7 mouse cellular contexts compared by ENCODE assay signal in genomic region chr9:57638651-57639459, GRCm38 (mm10). TPM values are rescaled to one million over a fixed set of nuclear protein-coding genes. Genes with fewer than 3 reads are reported as not detected.
DNase-seq lines count a peak whose midpoint lies in the region; ATAC-seq and TF ChIP-seq lines count a peak whose summit lies in the region.

No protein-coding gene starts in this region.

- DNase-seq in frontal cortex, postnatal 25 days (ENCODE audit: low spot score in 2 of 2) = no peak
- no peak for DNase-seq in cerebellum, postnatal 10 days

- no peaks in the 10 kb centered on the region for H3K9me3 ChIP-seq in intestine, embryonic 15.5 days
- no peaks in the 10 kb centered on the region for H3K9me3 ChIP-seq in liver, embryonic 15.5 days (replicated peaks)
- H3K9me3 ChIP-seq in neural tube, embryonic 15.5 days (replicated peaks) = no peaks in the 10 kb centered on the region

- peak overlapping the region; percentile 47 for H3K4me3 ChIP-seq in bone marrow macrophage, adult 2 months (ENCODE audit: insufficient read depth, low read length)
- H3K4me3 ChIP-seq in intestine, embryonic 15.5 days (replicated peaks) = peak overlapping the region; percentile 10; the same call in 1 of the 2 replicates
- H3K4me3 ChIP-seq in liver, embryonic 15.5 days (replicated peaks) = peak overlapping the region; percentile 24
- H3K4me3 ChIP-seq in neural tube, embryonic 15.5 days (replicated peaks) = no peak overlapping the region

- ATAC-seq in erythroblast, adult 5-6 weeks (replicated peaks; ENCODE audit: low FRiP score, poor library complexity, severe bottlenecking) = peak; percentile 83
- ATAC-seq in intestine, embryonic 15.5 days = peak; percentile 86
- peak; percentile 80 for ATAC-seq in liver, embryonic 15.5 days (ENCODE audit: insufficient read depth)
- no peak for ATAC-seq in neural tube, embryonic 15.5 days (ENCODE audit: low FRiP score)

- peak overlapping the region; percentile 32; the same call in 1 of the 2 replicates for H3K9ac ChIP-seq in intestine, embryonic 15.5 days
- peak overlapping the region; percentile 19 for H3K9ac ChIP-seq in liver, embryonic 15.5 days
- no peak overlapping the region; the same call in 1 of the 2 replicates for H3K9ac ChIP-seq in neural tube, embryonic 15.5 days (replicated peaks)

- TF ChIP-seq POLR2A in bone marrow macrophage, adult 2 months (IDR thresholded peaks at IDR 0.05; ENCODE audit: borderline replicate concordance, low read depth, low read length) = no peak

- 24% methylated on average over 8 of the region's 8 CpGs for WGBS in intestine, embryonic 15.5 days
- WGBS in liver, embryonic 15.5 days (ENCODE audit: insufficient replicate concordance) = 6% methylated on average over 8 of the region's 8 CpGs
- 35% methylated on average over 8 of the region's 8 CpGs for WGBS in neural tube, embryonic 15.5 days

- H3K4me2 ChIP-seq in intestine, embryonic 15.5 days (replicated peaks) = peak overlapping the region; percentile 66
- peak overlapping the region; percentile 71 for H3K4me2 ChIP-seq in liver, embryonic 15.5 days
- peak overlapping the region; percentile 15 for H3K4me2 ChIP-seq in neural tube, embryonic 15.5 days

- H3K36me3 ChIP-seq in intestine, embryonic 15.5 days = no peaks in the 10 kb centered on the region
- peaks cover 20% of the 10 kb centered on the region for H3K36me3 ChIP-seq in liver, embryonic 15.5 days (replicated peaks)
- H3K36me3 ChIP-seq in neural tube, embryonic 15.5 days = no peaks in the 10 kb centered on the region

- H3K27ac ChIP-seq in bone marrow macrophage, adult 2 months (ENCODE audit: insufficient read depth, low read depth, low read length) = peak overlapping the region; percentile 97
- peak overlapping the region; percentile 89 for H3K27ac ChIP-seq in intestine, embryonic 15.5 days
- peak overlapping the region; percentile 96 for H3K27ac ChIP-seq in liver, embryonic 15.5 days (replicated peaks)
- H3K27ac ChIP-seq in neural tube, embryonic 15.5 days (replicated peaks) = peak overlapping the region; percentile 69

- H3K4me1 ChIP-seq in bone marrow macrophage, adult 2 months (ENCODE audit: control insufficient read depth, insufficient read depth, low read length) = peaks cover 76% of the 10 kb centered on the region
- H3K4me1 ChIP-seq in intestine, embryonic 15.5 days (replicated peaks) = peaks cover 82% of the 10 kb centered on the region
- H3K4me1 ChIP-seq in liver, embryonic 15.5 days (replicated peaks) = peaks cover 93% of the 10 kb centered on the region
- peaks cover 75% of the 10 kb centered on the region for H3K4me1 ChIP-seq in neural tube, embryonic 15.5 days

- no peaks in the 10 kb centered on the region for H3K27me3 ChIP-seq in intestine, embryonic 15.5 days (replicated peaks)
- no peaks in the 10 kb centered on the region for H3K27me3 ChIP-seq in liver, embryonic 15.5 days
- H3K27me3 ChIP-seq in neural tube, embryonic 15.5 days (replicated peaks) = no peaks in the 10 kb centered on the region

- TF ChIP-seq CTCF in bone marrow macrophage, adult 2 months (IDR thresholded peaks at IDR 0.05; ENCODE audit: low read depth, low read length) = no peak

RNA-seq across cellular contexts. Expression of gene Csk, which starts 14.6 kb away (rescaled TPM):
- polyA plus RNA-seq in bone marrow macrophage, adult 2 months (2012; ENCODE audit: insufficient read depth, insufficient read length, missing spikeins) = 125 and 126 TPM in 2 replicates
- total RNA-seq in erythroblast, adult 5-6 weeks (2015; ENCODE audit: low replicate concordance) = 31.6 and 44.6 TPM in 2 replicates
- 12.1 and 40.8 TPM in 2 replicates for total RNA-seq in erythroblast, adult 5-6 weeks (2017; ENCODE audit: low replicate concordance)
- polyA plus RNA-seq in intestine, embryonic 15.5 days (2015; fragmentation: Nextera tagmentation; extraction: Ambion mirVana) = 29.0 and 31.4 TPM in 2 replicates
- 15.4 and 15.9 TPM in 2 replicates for polyA plus RNA-seq in liver, embryonic 15.5 days (2015; fragmentation: Nextera tagmentation; extraction: Ambion mirVana)
- 43.1 and 50.0 TPM in 2 replicates for polyA plus RNA-seq in neural tube, embryonic 15.5 days (2015; fragmentation: Nextera tagmentation; extraction: Ambion mirVana)

RNA-seq across cellular contexts. Expression of gene Lman1l, which starts 18.3 kb away (rescaled TPM):
- polyA plus RNA-seq in bone marrow macrophage, adult 2 months (2012; ENCODE audit: insufficient read depth, insufficient read length, missing spikeins) = not detected in 2 replicates
- total RNA-seq in erythroblast, adult 5-6 weeks (2015; ENCODE audit: low replicate concordance) = not detected in 2 replicates
- total RNA-seq in erythroblast, adult 5-6 weeks (2017; ENCODE audit: low replicate concordance) = not detected in 2 replicates
- polyA plus RNA-seq in intestine, embryonic 15.5 days (2015; fragmentation: Nextera tagmentation; extraction: Ambion mirVana) = not detected in 2 replicates
- not detected in 2 replicates for polyA plus RNA-seq in liver, embryonic 15.5 days (2015; fragmentation: Nextera tagmentation; extraction: Ambion mirVana)
- polyA plus RNA-seq in neural tube, embryonic 15.5 days (2015; fragmentation: Nextera tagmentation; extraction: Ambion mirVana) = not detected in 2 replicates

RNA-seq across cellular contexts. Expression of gene Cplx3, which starts 32.8 kb away (rescaled TPM):
- not detected in 2 replicates for polyA plus RNA-seq in bone marrow macrophage, adult 2 months (2012; ENCODE audit: insufficient read depth, insufficient read length, missing spikeins)
- not detected in 2 replicates for total RNA-seq in erythroblast, adult 5-6 weeks (2015; ENCODE audit: low replicate concordance)
- 0.34 TPM in 1 of 2 replicates, not detected in the other for total RNA-seq in erythroblast, adult 5-6 weeks (2017; ENCODE audit: low replicate concordance)
- polyA plus RNA-seq in intestine, embryonic 15.5 days (2015; fragmentation: Nextera tagmentation; extraction: Ambion mirVana) = not detected in 2 replicates
- not detected in 2 replicates for polyA plus RNA-seq in liver, embryonic 15.5 days (2015; fragmentation: Nextera tagmentation; extraction: Ambion mirVana)
- 0.11 and 0.23 TPM in 2 replicates for polyA plus RNA-seq in neural tube, embryonic 15.5 days (2015; fragmentation: Nextera tagmentation; extraction: Ambion mirVana)

RNA-seq across cellular contexts. Expression of gene Cyp1a2, which starts 44.6 kb away (rescaled TPM):
- polyA plus RNA-seq in bone marrow macrophage, adult 2 months (2012; ENCODE audit: insufficient read depth, insufficient read length, missing spikeins) = not detected in 2 replicates
- total RNA-seq in erythroblast, adult 5-6 weeks (2015; ENCODE audit: low replicate concordance) = not detected in 2 replicates
- not detected in 2 replicates for total RNA-seq in erythroblast, adult 5-6 weeks (2017; ENCODE audit: low replicate concordance)
- not detected in 2 replicates for polyA plus RNA-seq in intestine, embryonic 15.5 days (2015; fragmentation: Nextera tagmentation; extraction: Ambion mirVana)
- polyA plus RNA-seq in liver, embryonic 15.5 days (2015; fragmentation: Nextera tagmentation; extraction: Ambion mirVana) = 0.14 and 0.15 TPM in 2 replicates
- not detected in 2 replicates for polyA plus RNA-seq in neural tube, embryonic 15.5 days (2015; fragmentation: Nextera tagmentation; extraction: Ambion mirVana)

RNA-seq across cellular contexts. Expression of gene Cyp1a1, which starts 48.9 kb away (rescaled TPM):
- polyA plus RNA-seq in bone marrow macrophage, adult 2 months (2012; ENCODE audit: insufficient read depth, insufficient read length, missing spikeins) = not detected in 2 replicates
- not detected in 2 replicates for total RNA-seq in erythroblast, adult 5-6 weeks (2015; ENCODE audit: low replicate concordance)
- not detected in 2 replicates for total RNA-seq in erythroblast, adult 5-6 weeks (2017; ENCODE audit: low replicate concordance)
- not detected in 2 replicates for polyA plus RNA-seq in intestine, embryonic 15.5 days (2015; fragmentation: Nextera tagmentation; extraction: Ambion mirVana)
- polyA plus RNA-seq in liver, embryonic 15.5 days (2015; fragmentation: Nextera tagmentation; extraction: Ambion mirVana) = 0.13 and 0.16 TPM in 2 replicates
- 0.09 and 0.12 TPM in 2 replicates for polyA plus RNA-seq in neural tube, embryonic 15.5 days (2015; fragmentation: Nextera tagmentation; extraction: Ambion mirVana)

Comparison
In these comparisons a context has a peak if more than half of its experiments do, and no peak if none do; other contexts are left out.
1. H3K4me2 ChIP-seq: peak in every context shown above with its lines; median percentile 71 in liver, embryonic 15.5 days; 66 in intestine, embryonic 15.5 days; 15 in neural tube, embryonic 15.5 days.